8 mouse cellular contexts compared by ENCODE assay signal in genomic region chr5:143527486-143528307, GRCm38 (mm10). TPM values are rescaled to one million over a fixed set of nuclear protein-coding genes. Genes with fewer than 3 reads are reported as not detected.
DNase-seq lines count a peak whose midpoint lies in the region; ATAC-seq and TF ChIP-seq lines count a peak whose summit lies in the region.

Gene Rac1, minus strand, starts transcription at chr5:143528036.

- H3K9me3 ChIP-seq in forebrain, embryonic 10.5 days: no peaks in the 10 kb centered on the region
- H3K9me3 ChIP-seq in heart, embryonic 15.5 days (replicated peaks): no peaks in the 10 kb centered on the region
- no peaks in the 10 kb centered on the region for H3K9me3 ChIP-seq in liver, embryonic 14.5 days (ENCODE audit: control insufficient read depth, low read length)
- H3K9me3 ChIP-seq in neural tube, embryonic 11.5 days (ENCODE audit: control insufficient read depth, low read length): no peaks in the 10 kb centered on the region
- H3K9me3 ChIP-seq in stomach, postnatal 0 days (ENCODE audit: control insufficient read depth, low read length): no peaks in the 10 kb centered on the region

- H3K4me2 ChIP-seq in heart, embryonic 15.5 days: peak within 1 kb of the TSS; percentile 88
- peak within 1 kb of the TSS; percentile 66 for H3K4me2 ChIP-seq in liver, embryonic 14.5 days (ENCODE audit: low read depth)
- peak within 1 kb of the TSS; percentile 91 for H3K4me2 ChIP-seq in neural tube, embryonic 11.5 days (ENCODE audit: low read depth)
- H3K4me2 ChIP-seq in stomach, postnatal 0 days (replicated peaks; ENCODE audit: low read depth): peak within 1 kb of the TSS; percentile 70

- peaks cover 19% of the 10 kb centered on the region for H3K36me3 ChIP-seq in forebrain, embryonic 10.5 days (replicated peaks)
- H3K36me3 ChIP-seq in heart, embryonic 15.5 days: no peaks in the 10 kb centered on the region
- H3K36me3 ChIP-seq in liver, embryonic 14.5 days (replicated peaks; ENCODE audit: control insufficient read depth, insufficient read depth, low read depth): peaks cover 3% of the 10 kb centered on the region; the same call in 1 of the 2 replicates
- H3K36me3 ChIP-seq in neural tube, embryonic 11.5 days (ENCODE audit: control insufficient read depth, insufficient read depth, low read length): no peaks in the 10 kb centered on the region
- no peaks in the 10 kb centered on the region for H3K36me3 ChIP-seq in stomach, postnatal 0 days (ENCODE audit: control insufficient read depth, insufficient read depth, low read length)

- peak; percentile 82 for ATAC-seq in CD4-positive, CD25-positive, alpha-beta regulatory T cell, adult 4 months
- peak; percentile 94 for ATAC-seq in heart, embryonic 15.5 days (replicated peaks; ENCODE audit: insufficient number of reproducible peaks, insufficient read depth, low FRiP score, low read depth)
- peak; percentile 94 for ATAC-seq in liver, embryonic 14.5 days (ENCODE audit: insufficient read depth)
- ATAC-seq in neural tube, embryonic 11.5 days (ENCODE audit: insufficient read depth, low FRiP score, low TSS enrichment): peak; percentile 93
- peak; percentile 97 for ATAC-seq in stomach, postnatal 0 days (ENCODE audit: low FRiP score, low TSS enrichment)

- H3K4me3 ChIP-seq in forebrain, embryonic 10.5 days: peak within 1 kb of the TSS; percentile 99
- peak within 1 kb of the TSS; percentile 91 for H3K4me3 ChIP-seq in heart, embryonic 15.5 days
- peak within 1 kb of the TSS; percentile 96 to 97 for H3K4me3 ChIP-seq in liver, embryonic 14.5 days (ENCODE audit: insufficient read depth in 1 of 2, low read depth in 2 of 2, low read length in 2 of 2)
- peak within 1 kb of the TSS; percentile 98 for H3K4me3 ChIP-seq in neural tube, embryonic 11.5 days (ENCODE audit: low read depth, low read length)
- H3K4me3 ChIP-seq in stomach, postnatal 0 days (ENCODE audit: low read depth, low read length): peak within 1 kb of the TSS; percentile 100

- no peaks in the 10 kb centered on the region for H3K27me3 ChIP-seq in forebrain, embryonic 10.5 days (ENCODE audit: poor library complexity, severe bottlenecking)
- no peaks in the 10 kb centered on the region for H3K27me3 ChIP-seq in heart, embryonic 15.5 days
- H3K27me3 ChIP-seq in liver, embryonic 14.5 days (ENCODE audit: control insufficient read depth, insufficient read depth, low read length): no peaks in the 10 kb centered on the region
- H3K27me3 ChIP-seq in neural tube, embryonic 11.5 days (ENCODE audit: control insufficient read depth, insufficient read depth, low read length): no peaks in the 10 kb centered on the region
- H3K27me3 ChIP-seq in stomach, postnatal 0 days (ENCODE audit: control insufficient read depth, insufficient read depth, low read length): no peaks in the 10 kb centered on the region

- TF ChIP-seq CTCF in liver, embryonic 14.5 days (IDR thresholded peaks at IDR 0.05; ENCODE audit: low read depth): no peak
- TF ChIP-seq CTCF in stomach, postnatal 0 days (IDR thresholded peaks at IDR 0.05; ENCODE audit: low read depth): no peak

- DNase-seq in c-Kit-negative CD71-positive TER-119-positive erythroid progenitor cells, embryonic 14.5 days (ENCODE audit: low read depth, low spot score): peak; percentile 88
- peak; percentile 94 for DNase-seq in forebrain, embryonic 10.5 days (ENCODE audit: extremely low spot score, low spot score)
- peak; percentile 98 for DNase-seq in kidney, postnatal 25 days
- DNase-seq in liver, embryonic 14.5 days (ENCODE audit: low read depth in 3 of 3, low spot score in 3 of 3): peak; percentile 90 to 92 (median 91)
- DNase-seq in neural tube, embryonic 11.5 days (ENCODE audit: low spot score): peak; percentile 98
- DNase-seq in stomach, postnatal 0 days (ENCODE audit: low spot score): peak; percentile 98

- WGBS in forebrain, embryonic 10.5 days: under 1% methylated on average over 95 of the region's 105 CpGs
- under 1% methylated on average over 91 of the region's 105 CpGs for WGBS in heart, embryonic 15.5 days
- WGBS in liver, embryonic 14.5 days (ENCODE audit: insufficient replicate concordance): 1% methylated on average over 102 of the region's 105 CpGs
- 0% methylated on average over 64 of the region's 105 CpGs for WGBS in neural tube, embryonic 11.5 days
- under 1% methylated on average over 59 of the region's 105 CpGs for WGBS in stomach, postnatal 0 days

- H3K27ac ChIP-seq in forebrain, embryonic 10.5 days: peak within 1 kb of the TSS; percentile 99
- H3K27ac ChIP-seq in heart, embryonic 15.5 days: peak within 1 kb of the TSS; percentile 99
- H3K27ac ChIP-seq in liver, embryonic 14.5 days: peak within 1 kb of the TSS; percentile 90
- H3K27ac ChIP-seq in neural tube, embryonic 11.5 days (ENCODE audit: low read depth, low read length): peak within 1 kb of the TSS; percentile 98
- peak within 1 kb of the TSS; percentile 100 for H3K27ac ChIP-seq in stomach, postnatal 0 days (replicated peaks)

- peak within 1 kb of the TSS; percentile 99 for H3K9ac ChIP-seq in heart, embryonic 15.5 days
- H3K9ac ChIP-seq in liver, embryonic 14.5 days (replicated peaks): peak within 1 kb of the TSS; percentile 99
- peak within 1 kb of the TSS; percentile 99 for H3K9ac ChIP-seq in neural tube, embryonic 11.5 days (ENCODE audit: low read length)
- H3K9ac ChIP-seq in stomach, postnatal 0 days (ENCODE audit: low read length): peak within 1 kb of the TSS; percentile 100

- peaks cover 35% of the 10 kb centered on the region for H3K4me1 ChIP-seq in forebrain, embryonic 10.5 days
- H3K4me1 ChIP-seq in heart, embryonic 15.5 days (replicated peaks): peaks cover 36% of the 10 kb centered on the region
- H3K4me1 ChIP-seq in liver, embryonic 14.5 days (replicated peaks; ENCODE audit: control insufficient read depth in 2 of 2, insufficient read depth in 2 of 2, low read length in 1 of 2): peaks cover 26 to 39% of the 10 kb centered on the region in 2 experiments
- H3K4me1 ChIP-seq in neural tube, embryonic 11.5 days (ENCODE audit: control insufficient read depth, insufficient read depth, low read length): peaks cover 13% of the 10 kb centered on the region
- H3K4me1 ChIP-seq in stomach, postnatal 0 days (replicated peaks; ENCODE audit: control insufficient read depth, insufficient read depth): peaks cover 6% of the 10 kb centered on the region; the same call in 1 of the 2 replicates

- TF ChIP-seq EP300 in liver, embryonic 14.5 days (IDR thresholded peaks at IDR 0.05; ENCODE audit: low read depth): no peak
- TF ChIP-seq EP300 in stomach, postnatal 0 days (optimal IDR thresholded peaks at IDR 0.05): no peak

RNA-seq across cellular contexts. Expression of gene Rac1, which starts in this region (rescaled TPM):
- polyA plus RNA-seq in CD4-positive, CD25-positive, alpha-beta regulatory T cell, adult 4 months (2017; shearing (Covaris generic)): 10 to 100 TPM; 51.5 to 66.6 TPM
- 346 and 370 TPM in 2 replicates for polyA plus RNA-seq in forebrain, embryonic 10.5 days (2016; fragmentation: Nextera tagmentation; extraction: Ambion mirVana)
- 322 and 367 TPM in 2 replicates for polyA plus RNA-seq in heart, embryonic 15.5 days (2015; fragmentation: Nextera tagmentation; extraction: Ambion mirVana)
- polyA plus RNA-seq in liver, embryonic 14.5 days (2012; rRNA removed): 53.9 and 115 TPM in 2 replicates
- 146 and 161 TPM in 2 replicates for polyA plus RNA-seq in liver, embryonic 14.5 days (2014; fragmentation: Nextera tagmentation; extraction: Ambion mirVana)
- 519 and 552 TPM in 2 replicates for polyA plus RNA-seq in neural tube, embryonic 11.5 days (2014; fragmentation: Nextera tagmentation; extraction: Ambion mirVana)
- polyA plus RNA-seq in stomach, postnatal 0 days (2015; fragmentation: Nextera tagmentation; extraction: Ambion mirVana): 345 and 377 TPM in 2 replicates

Comparison
In these comparisons a context has a peak if more than half of its experiments do, and no peak if none do; other contexts are left out.
1. Peak in every context shown above with its lines: DNase-seq, ATAC-seq, H3K4me3 ChIP-seq and H3K27ac ChIP-seq.